ENCODE assay signal across 8 mouse cellular contexts in the genomic region with DNA sequence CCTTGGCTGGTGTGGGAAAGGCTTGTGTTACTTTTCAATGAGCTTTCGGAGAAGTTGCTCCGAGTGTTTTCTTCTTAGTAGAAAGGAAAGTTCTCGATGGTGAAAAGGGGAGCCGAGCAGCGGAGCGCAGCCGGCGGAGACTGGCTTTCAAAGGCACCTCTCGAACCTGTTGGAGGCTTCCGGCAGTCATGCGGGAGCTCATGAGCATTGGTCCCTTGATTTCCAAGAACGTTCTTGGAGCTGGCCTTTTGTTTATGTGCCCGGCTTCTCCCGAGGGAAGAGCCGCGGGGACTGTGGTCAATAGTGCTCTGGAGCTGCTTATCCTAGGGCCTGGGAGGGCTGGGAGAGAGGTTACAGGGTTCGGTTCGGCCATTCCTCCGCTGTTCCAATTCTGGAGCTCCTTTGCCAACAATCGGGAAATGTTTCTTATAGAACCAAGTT. TPM values are rescaled to one million over a fixed set of nuclear protein-coding genes. Genes with fewer than 3 reads are reported as not detected.
DNase-seq lines count a peak whose midpoint lies in the region; ATAC-seq and TF ChIP-seq lines count a peak whose summit lies in the region.

No protein-coding gene starts in this region.

- H3K9me3 ChIP-seq in forebrain, embryonic 14.5 days (replicated peaks; ENCODE audit: control insufficient read depth, low read length): no peaks in the 10 kb centered on the region
- no peaks in the 10 kb centered on the region for H3K9me3 ChIP-seq in kidney, embryonic 15.5 days (replicated peaks)

- 1% methylated on average over 20 of the region's 20 CpGs for WGBS in liver, adult 2 months
- WGBS in forebrain, embryonic 14.5 days: 0% methylated on average over 20 of the region's 20 CpGs
- under 1% methylated on average over 20 of the region's 20 CpGs for WGBS in kidney, embryonic 15.5 days

- no peak overlapping the region for H3ac ChIP-seq in myocyte (ENCODE audit: control insufficient read depth, insufficient read length)

- DNase-seq in liver, adult 2 months (ENCODE audit: extremely low read depth, low read depth, low spot score): peak; percentile 8
- DNase-seq in liver (no peak), adipocyte (ENCODE audit: low spot score) (peak; percentile 37)
- peak; percentile 28 for DNase-seq in forebrain, embryonic 14.5 days (ENCODE audit: low spot score)
- no peak for DNase-seq in ovary, postnatal 14 days (ENCODE audit: low spot score)
- no peak for DNase-seq in frontal cortex, adult 2 months (ENCODE audit: extremely low spot score in 1 of 2, low spot score in 1 of 2)

- no peak overlapping the region for H3K27ac ChIP-seq in liver, adult 2 months (replicated peaks; ENCODE audit: insufficient read depth, low read depth, low read length)
- H3K27ac ChIP-seq in forebrain, embryonic 14.5 days (ENCODE audit: low read depth, low read length): no peak overlapping the region
- H3K27ac ChIP-seq in kidney, embryonic 15.5 days: no peak overlapping the region

- TF ChIP-seq POLR2A in liver, adult 2 months (IDR thresholded peaks at IDR 0.05; ENCODE audit: extremely low read depth, insufficient read depth, low read length): no peak
- TF ChIP-seq POLR2A in myocyte (IDR thresholded peaks at IDR 0.05; ENCODE audit: insufficient read length, low read depth): no peak

- H3K4me2 ChIP-seq in forebrain, embryonic 14.5 days (ENCODE audit: low read length): peak overlapping the region; percentile 99
- H3K4me2 ChIP-seq in kidney, embryonic 15.5 days: peak overlapping the region; percentile 100
- peak overlapping the region; percentile 100 for H3K4me2 ChIP-seq in myocyte (ENCODE audit: low read depth)

- H3K4me1 ChIP-seq in liver, adult 2 months (ENCODE audit: control insufficient read depth, insufficient read depth, low read length): peaks cover 6% of the 10 kb centered on the region; the same call in 1 of the 2 replicates
- peaks cover 26% of the 10 kb centered on the region for H3K4me1 ChIP-seq in forebrain, embryonic 14.5 days (ENCODE audit: control insufficient read depth, insufficient read depth, low read length)
- peaks cover 60% of the 10 kb centered on the region for H3K4me1 ChIP-seq in kidney, embryonic 15.5 days

- H3K27me3 ChIP-seq in liver, adult 2 months (ENCODE audit: control insufficient read depth, insufficient read depth, low read length): peaks cover 11% of the 10 kb centered on the region
- H3K27me3 ChIP-seq in forebrain, embryonic 14.5 days (replicated peaks; ENCODE audit: control insufficient read depth, insufficient read depth, low read length): peaks cover 37% of the 10 kb centered on the region
- peaks cover 67% of the 10 kb centered on the region for H3K27me3 ChIP-seq in kidney, embryonic 15.5 days
- H3K27me3 ChIP-seq in myocyte (ENCODE audit: control insufficient read depth, insufficient read depth, insufficient read length): peaks cover 25% of the 10 kb centered on the region

- no peak for ATAC-seq in forebrain, embryonic 14.5 days
- no peak for ATAC-seq in kidney, embryonic 15.5 days (replicated peaks; ENCODE audit: low FRiP score)

- no peak overlapping the region for H3K9ac ChIP-seq in liver, adult 2 months (ENCODE audit: low read depth, low read length)
- peak overlapping the region; percentile 72 for H3K9ac ChIP-seq in forebrain, embryonic 14.5 days (ENCODE audit: low read length)
- H3K9ac ChIP-seq in kidney, embryonic 15.5 days: peak overlapping the region; percentile 54; the same call in 1 of the 2 replicates

- H3K79me2 ChIP-seq in liver, adult 2 months (ENCODE audit: control insufficient read depth, insufficient read depth, low read length): peaks cover 4% of the 10 kb centered on the region; the same call in 1 of the 2 replicates
- H3K79me2 ChIP-seq in myocyte (ENCODE audit: control insufficient read depth, insufficient read depth): no peaks in the 10 kb centered on the region

- peak overlapping the region; percentile 49 for H3K4me3 ChIP-seq in liver, adult 2 months (ENCODE audit: insufficient read depth, low read depth, low read length)
- peak overlapping the region; percentile 68 for H3K4me3 ChIP-seq in forebrain, embryonic 14.5 days (ENCODE audit: low read depth, low read length)
- peak overlapping the region; percentile 68 for H3K4me3 ChIP-seq in kidney, embryonic 15.5 days (replicated peaks)
- peak overlapping the region; percentile 47 for H3K4me3 ChIP-seq in myocyte

- no peak for TF ChIP-seq CTCF in liver, adult 2 months (IDR thresholded peaks at IDR 0.05; ENCODE audit: low read depth, low read length)

- no peaks in the 10 kb centered on the region for H3K36me3 ChIP-seq in liver, adult 2 months (ENCODE audit: control insufficient read depth, insufficient read depth, low read length)
- H3K36me3 ChIP-seq in forebrain, embryonic 14.5 days (ENCODE audit: control insufficient read depth, insufficient read depth, low read length): no peaks in the 10 kb centered on the region
- no peaks in the 10 kb centered on the region for H3K36me3 ChIP-seq in kidney, embryonic 15.5 days
- no peaks in the 10 kb centered on the region for H3K36me3 ChIP-seq in myocyte (ENCODE audit: control insufficient read depth, insufficient read depth)

TF ChIP-seq in myocyte, 11 proteins besides CTCF, POLR2A, EP300 and RAD21:
- no peak for TF ChIP-seq TCF3 (IDR thresholded peaks at IDR 0.05; ENCODE audit: insufficient read length, low read depth)
- TF ChIP-seq E2F4 (IDR thresholded peaks at IDR 0.05; ENCODE audit: insufficient read depth): no peak
- TF ChIP-seq USF1 (IDR thresholded peaks at IDR 0.05; ENCODE audit: low read depth): no peak
- TF ChIP-seq POLR2AphosphoS2 (IDR thresholded peaks at IDR 0.05; ENCODE audit: insufficient read length, low read depth): no peak
- no peak for TF ChIP-seq SRF (IDR thresholded peaks at IDR 0.05; ENCODE audit: control insufficient read depth, insufficient read length, low read depth)
- no peak for TF ChIP-seq TCF12 (IDR thresholded peaks at IDR 0.05; ENCODE audit: insufficient read depth, poor library complexity, severe bottlenecking)
- TF ChIP-seq MYOD1 (IDR thresholded peaks at IDR 0.05; ENCODE audit: control insufficient read depth in 1 of 3, insufficient read length in 2 of 3, low read depth in 2 of 3): no peak
- no peak for TF ChIP-seq MYOG (IDR thresholded peaks at IDR 0.05; ENCODE audit: control insufficient read depth in 1 of 3, insufficient read depth in 1 of 3, insufficient read length in 2 of 3, low read depth in 2 of 3)
- no peak for TF ChIP-seq MAX (IDR thresholded peaks at IDR 0.05; ENCODE audit: low read depth)
TF ChIP-seq in myocyte: peak in this region for 0.

RNA-seq across cellular contexts. Expression of a gene that starts 1.5 kb away (rescaled TPM):
- under 0.01 and 0.13 TPM in 2 replicates for total RNA-seq in liver, adult 2 months (2014; rRNA removed)
- polyA plus RNA-seq in liver, adult 2 months (2012; rRNA removed): not detected in 2 replicates
- polyA plus RNA-seq in forebrain, embryonic 14.5 days (2014; fragmentation: Nextera tagmentation; extraction: Ambion mirVana): 3.7 and 5.4 TPM in 2 replicates
- polyA plus RNA-seq in kidney, embryonic 15.5 days (2015; fragmentation: Nextera tagmentation; extraction: Ambion mirVana): 0.12 and 0.13 TPM in 2 replicates
- 0.32 TPM for polyA plus RNA-seq in myocyte (2012; fragmentation: generic; extraction: Trizol)
- 6.5 and 10.0 TPM in 2 replicates for polyA plus RNA-seq in frontal cortex, adult 2 months (2012; rRNA removed)

Comparison
In these comparisons a context has a peak if more than half of its experiments do, and no peak if none do; other contexts are left out.
1. DNase-seq: peak in liver, adult 2 months (single experiment), adipocyte (single experiment) and forebrain, embryonic 14.5 days (single experiment); none in liver (single experiment), ovary, postnatal 14 days (single experiment) and frontal cortex, adult 2 months (0 of 2).
2. Peak in every context shown above with its lines, with median percentiles within 50 percentile points of each other: H3K4me3 ChIP-seq and H3K4me2 ChIP-seq.